Mouse (Mus musculus) bone marrow, adult 2 months (tissue): ENCODE measurements around the gene Rhoh.

ENCODE experiments used
- CTCF ChIP-seq: fragments of 200-500 bp; IDR thresholded peaks from 2 replicates; pipeline ENCODE4 v1.5.1; 2011; ENCODE audit warnings: low read length, control low read depth; ENCODE audit not compliant: control insufficient read depth, insufficient read depth
- POLR2A ChIP-seq: fragments of 200-500 bp; IDR thresholded peaks from 2 replicates; pipeline ENCODE4 v1.6.1; 2011; ENCODE audit warnings: low read depth, mild to moderate bottlenecking, control low read depth, low read length, borderline replicate concordance; ENCODE audit not compliant: control insufficient read depth

GRCm38 (mm10) chr5:65826476-65826875 is 34.5 kb upstream of the Rhoh start:
- TF ChIP-seq CTCF (no peak), POLR2A (no peak)
